Mouse (Mus musculus) thymus, adult 2 months (tissue): ENCODE results near the gene Misp. TPM values are rescaled to one million over a fixed set of nuclear protein-coding genes. Genes with fewer than 3 reads are reported as not detected.

Source experiments
- DNase-seq: peaks from one replicate; pipeline ENCODE4 v3.0.0; 2021
- H3K27ac ChIP-seq: fragments of 200-500 bp; 2 replicates; pipeline ENCODE4 v1.5.1; 2012; ENCODE audit warnings: low read length, control low read depth; ENCODE audit not compliant: control insufficient read depth, insufficient read depth
- H3K27me3 ChIP-seq: fragments of 200-500 bp; 2 replicates; pipeline ENCODE4 v1.6.1; 2012; ENCODE audit warnings: mild to moderate bottlenecking, low read length, moderate library complexity, mixed read lengths; ENCODE audit not compliant: control insufficient read depth, insufficient read depth
- H3K36me3 ChIP-seq: fragments of 200-500 bp; 2 replicates; pipeline ENCODE4 v1.6.1; 2012; ENCODE audit warnings: mild to moderate bottlenecking, low read length, moderate library complexity; ENCODE audit not compliant: control insufficient read depth, insufficient read depth
- H3K4me1 ChIP-seq: fragments of 200-500 bp; replicated peaks from 2 replicates; pipeline ENCODE4 v1.6.1; 2012; ENCODE audit warnings: low read length; ENCODE audit not compliant: control insufficient read depth, insufficient read depth
- H3K4me3 ChIP-seq: fragments of 200-500 bp; 2 replicates; pipeline ENCODE4 v1.5.1; 2012; ENCODE audit warnings: mild to moderate bottlenecking, low read length, control low read depth, moderate library complexity; ENCODE audit not compliant: control insufficient read depth, insufficient read depth
- CTCF ChIP-seq: fragments of 200-500 bp; IDR thresholded peaks from 2 replicates; pipeline ENCODE4 v1.5.1; 2012; ENCODE audit warnings: mild to moderate bottlenecking, control low read depth, low read length, moderate library complexity, borderline replicate concordance; ENCODE audit not compliant: control insufficient read depth, poor library complexity, insufficient read depth; ENCODE audit errors: extremely low read depth
- POLR2A ChIP-seq: fragments of 200-500 bp; IDR thresholded peaks from 2 replicates; pipeline ENCODE4 v1.6.1; 2012; ENCODE audit warnings: mild to moderate bottlenecking, low read length, control low read depth, moderate library complexity; ENCODE audit not compliant: control insufficient read depth, poor library complexity, insufficient read depth; ENCODE audit errors: extremely low read depth
- WGBS: fragments of 180-500 bp; shearing (Covaris S2); methylation state at CpG from one replicate; pipeline ENCODE4 v1.1.7; 2018; 5-methylcytosine and 5-hydroxymethylcytosine counted together
- polyA plus RNA-seq: library from polyadenylated mRNA; depleted of rRNA; stranded (reverse); fragments of >200 nt; gene quantifications from 2 replicates; pipeline ENCODE4 v1.2.3, GENCODE M21; 2012; rRNA removed

Misp gene
- polyA plus RNA-seq, result 6.6 and 6.8 TPM in 2 replicates

DNA sequence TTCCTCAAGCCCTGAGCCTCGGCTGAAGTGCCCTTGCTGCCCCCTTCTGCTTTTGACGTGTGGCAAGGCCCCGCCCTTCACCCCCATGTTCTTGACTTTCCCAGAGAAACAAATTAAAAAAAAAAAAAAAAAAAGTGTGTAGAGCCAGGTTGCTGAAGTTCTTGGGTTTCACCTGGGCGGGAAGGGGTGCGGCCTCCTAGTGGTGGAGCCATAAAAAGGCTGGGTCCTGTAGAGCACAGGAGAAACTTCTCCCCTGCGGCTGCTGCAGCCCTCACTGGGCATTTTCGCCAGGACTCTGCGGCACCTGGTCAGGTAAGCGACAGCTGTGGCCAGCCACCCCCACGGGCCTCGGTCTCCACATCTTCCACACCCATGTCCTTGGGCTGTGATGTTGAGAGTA is at the start of gene Misp:
Misp (plus strand) TSS at position 208 of the 400 bp plus-strand sequence.
- Histone ChIP-seq H3K27ac (no peak within 1 kb of the TSS), H3K4me3 (no peak within 1 kb of the TSS), H3K36me3 (peaks cover 8% of the 10 kb centered on the region), H3K27me3 (no peaks in the 10 kb centered on the region), H3K4me1 (peaks cover 5% of the 10 kb centered on the region; the same call in 1 of the 2 replicates)
- no peak for DNase-seq
- no peak for TF ChIP-seq CTCF
- no peak for TF ChIP-seq POLR2A
- 82% methylated on average over 11 of the region's 11 CpGs for WGBS

DNA sequence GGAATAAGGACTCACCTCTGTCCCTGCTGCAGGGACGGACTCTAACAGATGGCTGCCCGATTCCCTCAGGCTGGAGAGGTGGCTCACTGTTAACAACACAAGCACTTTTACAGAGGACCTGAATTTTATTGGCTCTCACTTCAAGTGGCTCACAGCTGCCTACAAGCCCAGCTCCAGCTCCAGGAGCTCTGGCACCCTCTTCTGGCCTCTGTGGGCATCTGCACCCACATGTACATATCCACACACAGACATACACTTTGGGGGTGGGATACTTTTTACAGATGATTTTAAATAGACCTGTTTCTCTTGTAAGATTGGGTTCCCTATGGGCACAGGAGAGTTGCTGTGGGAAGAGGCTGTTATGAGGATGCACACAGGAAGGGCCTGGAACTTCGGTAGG is 48.5 kb upstream of the Misp start:
- Histone ChIP-seq H3K4me1 (peaks cover 12% of the 10 kb centered on the region), H3K27me3 (no peaks in the 10 kb centered on the region; the same call in 1 of the 2 replicates), H3K27ac (no peak overlapping the region), H3K4me3 (no peak overlapping the region), H3K36me3 (no peaks in the 10 kb centered on the region)
- TF ChIP-seq CTCF, result no peak
- TF ChIP-seq POLR2A, result no peak
- 95% methylated on average over 3 of the region's 3 CpGs for WGBS
- DNase-seq, result no peak

DNA sequence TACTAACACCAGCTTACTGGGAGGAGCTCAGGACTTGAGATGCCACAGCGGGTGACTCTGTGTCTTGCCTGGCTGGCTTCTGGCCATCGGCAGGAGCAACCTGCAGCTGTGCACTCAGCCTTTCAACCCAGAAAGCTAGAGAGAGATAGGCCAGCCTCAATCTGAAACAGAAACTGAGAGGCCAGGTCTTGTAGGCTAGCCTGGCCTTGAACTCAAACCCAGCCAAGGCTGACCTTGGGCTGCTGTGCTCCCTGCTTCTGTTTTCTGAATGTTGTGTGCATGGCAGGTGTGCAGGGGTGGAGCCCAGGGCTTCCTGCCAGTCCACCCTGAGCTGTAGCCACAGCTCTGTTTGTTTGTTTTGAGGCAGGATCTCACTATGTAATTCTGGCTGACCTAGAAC is 47.6 kb upstream of the Misp start:
- TF ChIP-seq CTCF (no peak), POLR2A (no peak)
- DNase-seq, result no peak
- Histone ChIP-seq H3K27ac (no peak overlapping the region), H3K27me3 (no peaks in the 10 kb centered on the region; the same call in 1 of the 2 replicates), H3K4me3 (no peak overlapping the region), H3K36me3 (no peaks in the 10 kb centered on the region), H3K4me1 (peaks cover 8% of the 10 kb centered on the region; the same call in 1 of the 2 replicates)
- 82% methylated on average over 2 of the region's 2 CpGs for WGBS

DNA sequence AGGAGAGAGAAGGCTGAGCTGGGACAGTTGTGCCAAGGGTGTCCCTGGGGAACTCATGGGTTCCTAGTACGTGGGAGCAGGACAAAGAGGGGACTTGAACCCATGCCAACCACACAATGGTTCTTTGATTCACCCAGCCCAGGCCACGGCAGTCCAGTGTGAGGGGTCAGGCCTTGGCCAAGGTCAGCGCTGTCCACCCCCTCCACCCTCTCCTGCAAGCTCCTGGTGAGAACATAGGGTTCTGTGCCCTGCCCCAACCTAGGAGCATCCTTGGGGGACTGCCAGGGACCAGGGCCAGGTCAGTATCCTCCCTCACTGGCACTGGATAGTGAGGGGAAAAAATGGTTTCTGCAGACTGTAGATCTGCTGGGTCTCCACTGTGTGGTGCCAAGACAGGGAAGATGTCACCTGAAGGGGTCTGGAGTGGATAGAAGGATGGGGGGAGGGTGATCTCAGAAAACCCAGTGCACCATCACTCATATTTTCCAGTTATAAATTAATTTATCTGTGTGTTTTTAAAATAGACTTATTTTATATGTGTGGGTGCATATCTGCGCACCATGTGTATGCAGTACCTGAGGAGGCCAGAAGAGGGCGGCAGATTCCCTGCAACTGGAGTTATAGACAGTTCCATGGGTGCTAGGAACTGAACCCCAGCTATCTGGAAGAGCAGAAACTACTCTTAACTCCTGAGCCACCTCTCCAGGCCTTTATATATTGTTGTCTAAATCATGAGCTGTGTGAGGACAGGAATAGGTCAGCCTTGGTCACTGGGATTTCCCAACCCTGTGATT is 46.1 kb upstream of the Misp start:
- peaks cover 8% of the 10 kb centered on the region; the same call in 1 of the 2 replicates for H3K4me1 ChIP-seq
- DNase-seq, result no peak
- no peak overlapping the region for H3K27ac ChIP-seq
- 86% methylated on average over 5 of the region's 5 CpGs for WGBS
- TF ChIP-seq CTCF, result no peak
- no peak for TF ChIP-seq POLR2A
- no peaks in the 10 kb centered on the region; the same call in 1 of the 2 replicates for H3K27me3 ChIP-seq
- no peaks in the 10 kb centered on the region for H3K36me3 ChIP-seq
- no peak overlapping the region for H3K4me3 ChIP-seq

DNA sequence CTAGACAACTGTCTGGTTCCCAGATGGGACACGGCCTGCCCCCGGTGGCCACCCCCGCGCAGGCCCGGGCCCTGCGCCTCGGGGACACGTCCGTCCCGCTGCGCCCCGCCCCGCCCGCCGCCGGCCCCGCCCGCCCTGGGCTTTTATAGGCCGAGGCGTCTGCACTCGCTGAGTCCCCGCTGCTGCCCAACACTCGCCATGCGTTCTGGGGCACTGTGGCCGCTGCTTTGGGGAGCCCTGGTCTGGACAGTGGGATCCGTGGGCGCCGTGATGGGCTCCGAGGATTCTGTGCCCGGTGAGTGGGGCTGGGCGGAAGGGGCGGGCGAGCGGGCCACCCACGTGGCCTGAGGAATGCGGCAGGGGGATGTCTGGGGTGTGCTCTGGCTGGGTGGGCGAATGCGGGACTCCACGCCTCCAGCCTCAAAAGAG is 43.7 kb upstream of the Misp start, which contains the start of gene Fstl3:
Fstl3 (plus strand) TSS at position 170 of the 429 bp plus-strand sequence.
- no peak for DNase-seq
- Histone ChIP-seq H3K4me1 (peaks cover 29% of the 10 kb centered on the region), H3K36me3 (no peaks in the 10 kb centered on the region), H3K4me3 (0 out of 2 replicates have a peak within 1 kb of the TSS, but pooled peaks have one; percentile 14), H3K27me3 (no peaks in the 10 kb centered on the region; the same call in 1 of the 2 replicates), H3K27ac (no peak within 1 kb of the TSS)
- TF ChIP-seq POLR2A, result no peak
- no peak for TF ChIP-seq CTCF
- WGBS, result 10% methylated on average over 38 of the region's 39 CpGs

DNA sequence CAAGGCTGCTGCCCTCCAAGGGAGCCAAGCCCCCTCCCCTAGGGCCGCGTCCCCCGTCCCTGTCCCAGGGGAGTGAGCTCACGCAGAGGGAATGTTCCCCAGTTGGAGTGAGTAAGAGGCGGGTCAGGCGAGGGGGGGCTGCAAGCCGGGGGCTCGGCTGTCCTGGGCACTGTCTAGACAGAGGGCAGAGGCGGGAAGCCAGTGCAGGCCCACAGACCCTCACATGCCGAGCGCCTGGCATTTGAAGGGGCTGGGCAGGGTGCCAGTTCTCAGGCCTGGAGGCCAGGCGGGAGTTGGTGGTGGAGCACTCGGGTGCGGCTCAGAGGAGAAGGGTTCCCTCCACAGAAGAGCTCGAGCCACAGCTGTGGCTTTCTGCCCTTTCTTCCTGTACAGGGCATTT is 42.8 kb upstream of the Misp start:
- Histone ChIP-seq H3K4me3 (no peak overlapping the region), H3K36me3 (no peaks in the 10 kb centered on the region), H3K27me3 (no peaks in the 10 kb centered on the region; the same call in 1 of the 2 replicates), H3K4me1 (peaks cover 37% of the 10 kb centered on the region), H3K27ac (no peak overlapping the region)
- no peak for TF ChIP-seq POLR2A
- TF ChIP-seq CTCF, result no peak
- 25% methylated on average over 15 of the region's 15 CpGs for WGBS
- DNase-seq, result no peak

DNA sequence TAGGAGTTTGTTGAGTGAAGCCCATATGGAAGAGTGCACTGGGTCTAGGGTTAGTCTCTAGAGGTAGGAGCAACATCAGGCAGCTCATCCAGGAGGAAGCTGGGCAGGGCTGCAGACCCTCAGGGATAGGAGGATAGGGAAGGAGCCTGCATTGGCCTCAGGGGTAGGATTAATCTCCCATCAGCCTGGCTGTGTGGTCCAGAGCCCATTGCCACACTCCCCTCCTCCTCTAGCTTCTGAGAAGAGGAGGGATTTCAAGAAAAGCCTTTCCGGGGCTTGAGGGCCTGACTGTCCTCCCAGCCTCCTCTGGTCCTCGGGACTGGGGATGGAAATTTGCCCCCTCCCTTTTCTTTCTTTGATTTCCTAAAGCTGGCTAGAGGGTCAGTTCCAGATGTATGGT is 41.6 kb upstream of the Misp start:
- TF ChIP-seq CTCF (no peak), POLR2A (no peak)
- Histone ChIP-seq H3K27ac (no peak overlapping the region), H3K4me3 (no peak overlapping the region), H3K27me3 (no peaks in the 10 kb centered on the region; the same call in 1 of the 2 replicates), H3K36me3 (no peaks in the 10 kb centered on the region), H3K4me1 (peaks cover 35% of the 10 kb centered on the region)
- WGBS, result 44% methylated on average over 2 of the region's 2 CpGs
- no peak for DNase-seq
